Mouse (Mus musculus) limb, embryonic 14.5 days (tissue): ENCODE data around the gene Ccdc148. TPM values are rescaled to one million over a fixed set of nuclear protein-coding genes. Genes with fewer than 3 reads are reported as not detected.

Experiments used
- ATAC-seq: fragments of 200-750 bp; cut with Nextera tagmentation; 2 replicates; pipeline ENCODE4 v1.8.0; 2017; ENCODE audit warnings: low read depth, moderate number of reproducible peaks, moderate TSS enrichment; ENCODE audit not compliant: low FRiP score
- DNase-seq: peaks from one replicate; pipeline ENCODE4 v3.0.0-alpha.2; 2015; ENCODE audit warnings: low spot score
- H3K27ac ChIP-seq: fragments of 300-500 bp; sonication (generic); replicated peaks from 2 replicates; pipeline ENCODE4 v1.5.1; 2014; ENCODE audit warnings: low read depth, mild to moderate bottlenecking, low read length, moderate library complexity, mixed read lengths
- H3K27me3 ChIP-seq: fragments of 300-500 bp; sonication (generic); 2 replicates; pipeline ENCODE4 v1.6.1; 2014; ENCODE audit warnings: low read length, mixed read lengths; ENCODE audit not compliant: control insufficient read depth, insufficient read depth
- H3K36me3 ChIP-seq: fragments of 300-500 bp; sonication (generic); 2 replicates; pipeline ENCODE4 v1.6.1; 2014; ENCODE audit warnings: mild to moderate bottlenecking, low read length, moderate library complexity, mixed read lengths; ENCODE audit not compliant: control insufficient read depth, insufficient read depth
- H3K4me1 ChIP-seq: fragments of 300-500 bp; sonication (generic); 2 replicates; pipeline ENCODE4 v1.6.1; 2014; ENCODE audit warnings: antibody characterized with exemption, low read length, mixed read lengths; ENCODE audit not compliant: control insufficient read depth, insufficient read depth
- H3K4me2 ChIP-seq: fragments of 300-500 bp; sonication (generic); replicated peaks from 2 replicates; pipeline ENCODE4 v1.6.1; 2014; ENCODE audit warnings: low read depth, mild to moderate bottlenecking, low read length, moderate library complexity; ENCODE audit not compliant: severe bottlenecking
- H3K4me3 ChIP-seq: fragments of 300-500 bp; sonication (generic); replicated peaks from 2 replicates; pipeline ENCODE4 v1.5.1; 2014; ENCODE audit warnings: low read length
- H3K9ac ChIP-seq: fragments of 300-500 bp; sonication (generic); 2 replicates; pipeline ENCODE4 v1.6.1; 2014; ENCODE audit warnings: mild to moderate bottlenecking, low read depth, low read length, moderate library complexity; ENCODE audit not compliant: severe bottlenecking
- H3K9me3 ChIP-seq: fragments of 300-500 bp; sonication (generic); 2 replicates; pipeline ENCODE4 v1.6.1; 2016; ENCODE audit warnings: low read length; ENCODE audit not compliant: control insufficient read depth
- POLR2A ChIP-seq: fragments of 200-500 bp; IDR thresholded peaks from 2 replicates; pipeline ENCODE4 v1.8.0; 2012; ENCODE audit warnings: inconsistent platforms, mild to moderate bottlenecking, moderate library complexity, borderline replicate concordance; ENCODE audit not compliant: insufficient read depth, insufficient read length; ENCODE audit errors: extremely low read depth
- WGBS: fragments of 180-500 bp; shearing (Covaris S2); extraction: QIAGEN DNeasy Blood & Tissue Kit; methylation state at CpG from one replicate; pipeline ENCODE4 v1.1.7; 2014; 5-methylcytosine and 5-hydroxymethylcytosine counted together
- polyA plus RNA-seq, 2 experiments: library from polyadenylated mRNA; depleted of rRNA in 1 of 2; stranded (reverse) in 1 of 2; unstranded in 1 of 2; fragments of >200 nt; fragmentation: Nextera tagmentation in 1 of 2; extraction: Ambion mirVana in 1 of 2; gene quantifications; 2 replicates each; pipeline versions ENCODE4 v1.2.1 to v1.2.3; 2012 to 2014

Gene Ccdc148
- polyA plus RNA-seq, 2 experiments: 0.48 to 0.49 TPM

GRCm38 (mm10) chr2:59161441-59162284 is 1.2 kb upstream of the Ccdc148 start:
- H3K9me3 ChIP-seq: no peaks in the 10 kb centered on the region
- no peak for TF ChIP-seq POLR2A
- H3K36me3 ChIP-seq: no peaks in the 10 kb centered on the region
- DNase-seq: peak; percentile 60
- peak overlapping the region; percentile 65 for H3K4me2 ChIP-seq
- H3K27ac ChIP-seq: peak overlapping the region; percentile 73
- peaks cover 8% of the 10 kb centered on the region for H3K4me1 ChIP-seq
- H3K27me3 ChIP-seq: no peaks in the 10 kb centered on the region
- ATAC-seq: peak; percentile 42
- WGBS: 3% methylated on average over 73 of the region's 74 CpGs
- H3K9ac ChIP-seq: peak overlapping the region; percentile 82
- peak overlapping the region; percentile 93 for H3K4me3 ChIP-seq

- no peaks in the 10 kb centered on the region for H3K36me3 ChIP-seq
- no CpG with 5 or more reads among the region's 58 CpGs for WGBS
- DNase-seq: no peak
- no peaks in the 10 kb centered on the region for H3K27me3 ChIP-seq
- no peaks in the 10 kb centered on the region for H3K9me3 ChIP-seq
- H3K4me1 ChIP-seq: peaks cover 8% of the 10 kb centered on the region
- H3K27ac ChIP-seq: peak overlapping the region; percentile 73
- H3K4me3 ChIP-seq: peak overlapping the region; percentile 93
- peak overlapping the region; percentile 65 for H3K4me2 ChIP-seq
- TF ChIP-seq POLR2A: no peak
- ATAC-seq: peak; percentile 45
- H3K9ac ChIP-seq: peak overlapping the region; percentile 82
Observed at GRCm38 (mm10) chr2:59161021-59161440, 548 bp upstream of the Ccdc148 start.

GRCm38 (mm10) chr2:59159961-59160604 is 400 bp downstream of the Ccdc148 start:
- no peaks in the 10 kb centered on the region for H3K36me3 ChIP-seq
- DNase-seq (peak; percentile 11), ATAC-seq (peak; percentile 27)
- H3K27ac ChIP-seq: no peak overlapping the region
- peak overlapping the region; percentile 93 for H3K4me3 ChIP-seq
- H3K4me1 ChIP-seq: peaks cover 8% of the 10 kb centered on the region
- no peaks in the 10 kb centered on the region for H3K9me3 ChIP-seq
- WGBS: 1% methylated on average over 16 of the region's 16 CpGs
- H3K4me2 ChIP-seq: peak overlapping the region; percentile 65
- no peak for TF ChIP-seq POLR2A
- 0 out of 2 replicates have a peak overlapping the region, but pooled peaks have one; percentile 82 for H3K9ac ChIP-seq
- H3K27me3 ChIP-seq: no peaks in the 10 kb centered on the region

- DNase-seq (no peak), ATAC-seq (no peak)
- H3K27ac ChIP-seq: no peak overlapping the region
- 38% methylated on average over 2 of the region's 2 CpGs for WGBS
- no peak overlapping the region for H3K9ac ChIP-seq
- no peak for TF ChIP-seq POLR2A
- no peak overlapping the region for H3K4me3 ChIP-seq
- no peaks in the 10 kb centered on the region for H3K9me3 ChIP-seq
- no peaks in the 10 kb centered on the region for H3K36me3 ChIP-seq
- H3K4me1 ChIP-seq: peaks cover 6% of the 10 kb centered on the region
- no peaks in the 10 kb centered on the region for H3K27me3 ChIP-seq
- no peak overlapping the region for H3K4me2 ChIP-seq
Observed at GRCm38 (mm10) chr2:59158117-59158516, 2.4 kb downstream of the Ccdc148 start.

- no peak for TF ChIP-seq POLR2A
- ATAC-seq (no peak), DNase-seq (no peak)
- no peak overlapping the region for H3K9ac ChIP-seq
- H3K9me3 ChIP-seq: no peaks in the 10 kb centered on the region
- no peaks in the 10 kb centered on the region for H3K36me3 ChIP-seq
- no peak overlapping the region for H3K4me2 ChIP-seq
- no peak overlapping the region for H3K4me3 ChIP-seq
- no peaks in the 10 kb centered on the region for H3K27me3 ChIP-seq
- peaks cover 6% of the 10 kb centered on the region for H3K4me1 ChIP-seq
- no peak overlapping the region for H3K27ac ChIP-seq
Observed at GRCm38 (mm10) chr2:59155428-59155827, 5.1 kb downstream of the Ccdc148 start.
